Mouse (Mus musculus) ES-E14 (cell line): ENCODE data around the gene Zdhhc21. TPM values are rescaled to one million over a fixed set of nuclear protein-coding genes. Genes with fewer than 3 reads are reported as not detected.

Source experiments
- DNase-seq: peaks from one replicate; pipeline ENCODE4 v3.0.0-alpha.2; 2013; ENCODE audit warnings: low read depth, low spot score
- H3K27ac ChIP-seq: 2 replicates; pipeline ENCODE4 v1.5.1; 2012; ENCODE audit warnings: low read depth, mild to moderate bottlenecking, low read length, moderate library complexity, mixed read lengths; ENCODE audit not compliant: poor library complexity, insufficient read depth, severe bottlenecking
- H3K36me3 ChIP-seq: 2 replicates; pipeline ENCODE4 v1.6.1; 2012; ENCODE audit warnings: mild to moderate bottlenecking, low read length, moderate library complexity, mixed read lengths; ENCODE audit not compliant: control insufficient read depth, poor library complexity, insufficient read depth, severe bottlenecking
- H3K4me1 ChIP-seq, 2 experiments: fragments of 150-350 bp in 1 of 2; sonication (generic) in 1 of 2; 2 replicates each; pipeline ENCODE4 v1.6.1; 2012; ENCODE audit warnings: low read length in 2 of 2, mild to moderate bottlenecking in 1 of 2, mixed read lengths in 1 of 2; ENCODE audit not compliant: control insufficient read depth in 2 of 2, insufficient read depth in 2 of 2, poor library complexity in 1 of 2
- H3K4me3 ChIP-seq, 2 experiments: fragments of 150-350 bp in 1 of 2; sonication (generic) in 1 of 2; 2 replicates each; pipeline ENCODE4 v1.5.1; 2012; ENCODE audit warnings: low read length in 2 of 2, low read depth in 1 of 2, mild to moderate bottlenecking in 1 of 2, mixed read lengths in 1 of 2; ENCODE audit not compliant: insufficient read depth in 1 of 2, poor library complexity in 1 of 2, severe bottlenecking in 1 of 2
- H3K9ac ChIP-seq: 2 replicates; pipeline ENCODE4 v1.6.1; 2012; ENCODE audit warnings: low read depth, mild to moderate bottlenecking, low read length, mixed read lengths; ENCODE audit not compliant: poor library complexity, insufficient read depth, severe bottlenecking
- H3K9me3 ChIP-seq: fragments of 150-350 bp; sonication (generic); 2 replicates; pipeline ENCODE4 v1.6.1; 2012; ENCODE audit warnings: low read depth, mild to moderate bottlenecking, low read length; ENCODE audit not compliant: control insufficient read depth, insufficient read depth
- CHD2 ChIP-seq: IDR thresholded peaks from 2 replicates; pipeline ENCODE4 v1.6.1; 2014; ENCODE audit warnings: mild to moderate bottlenecking, low read depth, low read length, inconsistent platforms
- HCFC1 ChIP-seq: IDR thresholded peaks from 2 replicates; pipeline ENCODE4 v1.6.1; 2012; ENCODE audit warnings: low read length, inconsistent platforms, borderline replicate concordance; ENCODE audit not compliant: insufficient read depth
- MAFK ChIP-seq: IDR thresholded peaks from 2 replicates; pipeline ENCODE4 v1.6.1; 2014; ENCODE audit warnings: mild to moderate bottlenecking, low read depth, low read length, inconsistent platforms; ENCODE audit not compliant: insufficient read depth
- ZC3H11A ChIP-seq: IDR thresholded peaks from 2 replicates; pipeline ENCODE4 v1.6.1; 2012; ENCODE audit warnings: low read depth, mild to moderate bottlenecking, inconsistent platforms, low read length, borderline replicate concordance
- ZNF384 ChIP-seq: IDR thresholded peaks from 2 replicates; pipeline ENCODE4 v1.6.1; 2012; ENCODE audit warnings: low read depth, low read length, inconsistent platforms
- in situ Hi-C, 2 experiments: fragments of 600-800 bp; cut with MboI; formaldehyde crosslinking; loops; one replicate each; pipeline ENCODE4 v1.15.1; 2025; ENCODE audit warnings: low sequenced_read_pairs in 2 of 2, inconsistent platforms in 1 of 2; ENCODE audit not compliant: unreplicated experiment in 2 of 2
- total RNA-seq: library from RNA; depleted of rRNA; stranded (reverse); fragments of 300-350 nt; gene quantifications from 2 replicates; pipeline ENCODE4 v1.2.3, GENCODE M21; 2012; rRNA removed

Gene Zdhhc21
- total RNA-seq, 1 experiment, result 17.6 TPM

- DNase-seq, result peak; percentile 33
- H3K9ac ChIP-seq, result no peak overlapping the region
- TF ChIP-seq ZNF384 (peak; percentile 85), CHD2 (no peak), HCFC1 (no peak), MAFK (no peak)
- H3K4me1 ChIP-seq, result peaks cover 0 to 8% of the 10 kb centered on the region in 2 experiments; a peak in 2 of 4 replicates
- no peaks in the 10 kb centered on the region for H3K36me3 ChIP-seq
- no peaks in the 10 kb centered on the region for H3K9me3 ChIP-seq
- in situ Hi-C loops, result no loop called here
- no peak overlapping the region for H3K4me3 ChIP-seq
- no peak overlapping the region for H3K27ac ChIP-seq
Observed at GRCm38 (mm10) chr4:82762430-82763119, 97.2 kb downstream of the Zdhhc21 start.

GRCm38 (mm10) chr4:82756295-82756626, 103.5 kb downstream of the Zdhhc21 start:
- H3K4me1 ChIP-seq, result peaks cover 0 to 9% of the 10 kb centered on the region in 2 experiments; a peak in 2 of 4 replicates
- H3K9me3 ChIP-seq, result no peaks in the 10 kb centered on the region
- 0 out of 2 replicates have a peak overlapping the region, but pooled peaks have one; percentile 26 for H3K27ac ChIP-seq
- H3K9ac ChIP-seq, result no peak overlapping the region
- no peak for DNase-seq
- H3K4me3 ChIP-seq, result no peak overlapping the region
- no peaks in the 10 kb centered on the region for H3K36me3 ChIP-seq
- TF ChIP-seq CHD2 (no peak), MAFK (no peak), HCFC1 (no peak), ZNF384 (no peak), ZC3H11A (no peak)
- in situ Hi-C loops, result no loop called here

- Histone ChIP-seq H3K4me3 (no peak overlapping the region), H3K27ac (no peak overlapping the region), H3K9ac (no peak overlapping the region), H3K9me3 (no peaks in the 10 kb centered on the region), H3K4me1 (peaks cover 0 to 9% of the 10 kb centered on the region in 2 experiments; a peak in 2 of 4 replicates), H3K36me3 (no peaks in the 10 kb centered on the region)
- no peak for TF ChIP-seq MAFK
- DNase-seq, result peak; percentile 77
- in situ Hi-C loops, result no loop called here
Observed at GRCm38 (mm10) chr4:82755616-82756294, 104.0 kb downstream of the Zdhhc21 start.

Other genes with a start within 250 kb of the Zdhhc21 start
- 8.1 and 8.9 TPM in 2 replicates for gene Nfib, start 154.2 kb downstream of the Zdhhc21 start, total RNA-seq
- not detected in 2 replicates for gene Cer1, start 25.2 kb upstream of the Zdhhc21 start, total RNA-seq
- 0.48 and 0.58 TPM in 2 replicates for gene Frem1, start 192.4 kb upstream of the Zdhhc21 start, total RNA-seq